Mouse (Mus musculus): ENCODE measurements around the gene Adpgk. TPM values are rescaled to one million over a fixed set of nuclear protein-coding genes. Genes with fewer than 3 reads are reported as not detected.

The Adpgk gene
- polyA plus RNA-seq, 1 experiment: 13.8 TPM

DNA sequence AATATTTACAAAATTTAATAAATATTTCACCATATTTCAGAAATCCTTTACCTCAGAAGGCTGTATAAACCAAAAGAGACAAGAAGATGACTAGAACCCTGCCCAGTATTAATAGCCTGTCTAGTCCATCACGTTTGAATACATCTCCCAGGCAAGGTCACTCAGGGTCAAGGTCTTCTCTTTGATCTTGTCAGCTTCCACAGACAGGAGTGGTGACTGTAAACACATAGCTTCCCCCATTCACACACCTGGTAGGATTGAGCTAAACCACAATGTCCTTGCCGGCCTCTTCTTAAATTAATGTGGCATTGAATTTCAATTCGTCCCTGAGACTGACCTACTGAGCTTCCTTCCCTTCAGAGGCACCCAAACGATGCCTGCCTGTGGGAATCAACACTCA is 20.3 kb upstream of the Adpgk start:
- TF ChIP-seq CTCF (IDR thresholded peaks at IDR 0.05; ENCODE audit: insufficient read depth, low read length) (no peak), POLR2A (IDR thresholded peaks at IDR 0.05; ENCODE audit: borderline replicate concordance, extremely low read depth, low read depth, low read length) (no peak)
- Histone ChIP-seq H3K4me3 (replicated peaks; ENCODE audit: extremely low read depth, low read depth, low read length) (no peak overlapping the region), H3K4me1 (ENCODE audit: control insufficient read depth, insufficient read depth, low read length) (no peaks in the 10 kb centered on the region)
- WGBS: 24% methylated on average over 4 of the region's 4 CpGs
- DNase-seq: no peak

GRCm38 (mm10) chr9:59271711-59272110 is 19.6 kb upstream of the Adpgk start:
- TF ChIP-seq POLR2A (IDR thresholded peaks at IDR 0.05; ENCODE audit: borderline replicate concordance, extremely low read depth, low read depth, low read length): no peak
- no peak for TF ChIP-seq CTCF (IDR thresholded peaks at IDR 0.05; ENCODE audit: insufficient read depth, low read length)
- Histone ChIP-seq H3K4me1 (ENCODE audit: control insufficient read depth, insufficient read depth, low read length) (no peaks in the 10 kb centered on the region), H3K4me3 (replicated peaks; ENCODE audit: extremely low read depth, low read depth, low read length) (no peak overlapping the region)
- peak; percentile 60 for DNase-seq
- WGBS: 39% methylated on average over 6 of the region's 6 CpGs

DNA sequence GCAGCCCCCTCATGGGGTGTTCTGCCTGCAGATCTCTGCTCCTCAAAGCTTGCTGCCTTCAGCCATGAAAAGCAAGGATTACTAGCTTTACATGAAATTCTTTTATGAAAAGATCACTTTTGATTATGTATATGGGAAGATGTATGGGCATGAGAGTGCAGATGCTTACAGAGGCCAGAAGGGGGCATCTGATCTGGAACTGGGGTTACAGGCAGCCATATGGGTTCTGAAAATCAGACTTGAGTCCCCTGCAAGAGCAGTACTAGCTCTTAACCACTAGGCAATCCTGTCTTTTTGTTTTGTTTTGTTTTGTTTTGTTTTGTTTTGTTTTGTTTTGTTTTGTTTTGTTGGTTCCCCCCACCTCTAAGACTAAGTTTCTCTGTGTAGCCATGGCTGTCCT is 18.2 kb upstream of the Adpgk start:
- TF ChIP-seq POLR2A (IDR thresholded peaks at IDR 0.05; ENCODE audit: borderline replicate concordance, extremely low read depth, low read depth, low read length) (no peak), CTCF (IDR thresholded peaks at IDR 0.05; ENCODE audit: insufficient read depth, low read length) (no peak)
- no peak overlapping the region for H3K4me3 ChIP-seq (replicated peaks; ENCODE audit: extremely low read depth, low read depth, low read length)
- no peaks in the 10 kb centered on the region for H3K4me1 ChIP-seq (ENCODE audit: control insufficient read depth, insufficient read depth, low read length)
- no peak for DNase-seq

- no peak for DNase-seq
- Histone ChIP-seq H3K4me1 (ENCODE audit: control insufficient read depth, insufficient read depth, low read length) (no peaks in the 10 kb centered on the region), H3K4me3 (replicated peaks; ENCODE audit: extremely low read depth, low read depth, low read length) (no peak overlapping the region)
- WGBS: 85% methylated on average over 19 of the region's 19 CpGs
- no peak for TF ChIP-seq CTCF (IDR thresholded peaks at IDR 0.05; ENCODE audit: insufficient read depth, low read length)
- no peak for TF ChIP-seq POLR2A (IDR thresholded peaks at IDR 0.05; ENCODE audit: borderline replicate concordance, extremely low read depth, low read depth, low read length)
Measured at GRCm38 (mm10) chr9:59274846-59275455, 16.4 kb upstream of the Adpgk start.

DNA sequence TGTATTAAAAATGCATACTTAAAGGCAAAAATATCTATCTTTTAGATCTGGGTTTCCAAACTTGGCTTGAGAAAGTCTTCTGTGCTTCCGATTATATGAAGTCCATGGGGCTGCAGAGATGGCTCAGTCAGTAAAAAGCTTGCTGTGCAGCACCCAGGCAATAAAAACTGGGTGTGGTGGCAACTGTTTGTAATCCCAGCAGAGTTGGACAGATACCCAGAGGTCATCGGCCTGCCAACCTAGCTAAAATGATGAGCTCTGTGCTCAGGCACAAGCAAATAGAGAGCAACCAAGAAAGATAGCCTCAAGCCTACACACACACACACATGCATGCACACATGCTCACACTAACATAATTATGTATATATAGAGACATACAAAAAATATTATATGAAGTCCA is 13.2 kb upstream of the Adpgk start:
- Histone ChIP-seq H3K4me1 (ENCODE audit: control insufficient read depth, insufficient read depth, low read length) (no peaks in the 10 kb centered on the region; the same call in 1 of the 2 replicates), H3K4me3 (replicated peaks; ENCODE audit: extremely low read depth, low read depth, low read length) (no peak overlapping the region)
- DNase-seq: no peak
- WGBS: 84% methylated on average over 2 of the region's 2 CpGs
- no peak for TF ChIP-seq POLR2A (IDR thresholded peaks at IDR 0.05; ENCODE audit: borderline replicate concordance, extremely low read depth, low read depth, low read length)
- no peak for TF ChIP-seq CTCF (IDR thresholded peaks at IDR 0.05; ENCODE audit: insufficient read depth, low read length)

GRCm38 (mm10) chr9:59278694-59279093 is 12.7 kb upstream of the Adpgk start:
- TF ChIP-seq POLR2A (IDR thresholded peaks at IDR 0.05; ENCODE audit: borderline replicate concordance, extremely low read depth, low read depth, low read length): no peak
- TF ChIP-seq CTCF (IDR thresholded peaks at IDR 0.05; ENCODE audit: insufficient read depth, low read length): no peak
- WGBS: 56% methylated on average over 5 of the region's 5 CpGs
- Histone ChIP-seq H3K4me3 (replicated peaks; ENCODE audit: extremely low read depth, low read depth, low read length) (no peak overlapping the region), H3K4me1 (ENCODE audit: control insufficient read depth, insufficient read depth, low read length) (no peaks in the 10 kb centered on the region; the same call in 1 of the 2 replicates)
- no peak for DNase-seq

- WGBS: 78% methylated on average over 5 of the region's 5 CpGs
- Histone ChIP-seq H3K4me3 (replicated peaks; ENCODE audit: extremely low read depth, low read depth, low read length) (no peak overlapping the region), H3K4me1 (ENCODE audit: control insufficient read depth, insufficient read depth, low read length) (no peaks in the 10 kb centered on the region; the same call in 1 of the 2 replicates)
- no peak for DNase-seq
- TF ChIP-seq CTCF (IDR thresholded peaks at IDR 0.05; ENCODE audit: insufficient read depth, low read length): no peak
- TF ChIP-seq POLR2A (IDR thresholded peaks at IDR 0.05; ENCODE audit: borderline replicate concordance, extremely low read depth, low read depth, low read length): no peak
Measured at GRCm38 (mm10) chr9:59280888-59281287, 10.5 kb upstream of the Adpgk start.

DNA sequence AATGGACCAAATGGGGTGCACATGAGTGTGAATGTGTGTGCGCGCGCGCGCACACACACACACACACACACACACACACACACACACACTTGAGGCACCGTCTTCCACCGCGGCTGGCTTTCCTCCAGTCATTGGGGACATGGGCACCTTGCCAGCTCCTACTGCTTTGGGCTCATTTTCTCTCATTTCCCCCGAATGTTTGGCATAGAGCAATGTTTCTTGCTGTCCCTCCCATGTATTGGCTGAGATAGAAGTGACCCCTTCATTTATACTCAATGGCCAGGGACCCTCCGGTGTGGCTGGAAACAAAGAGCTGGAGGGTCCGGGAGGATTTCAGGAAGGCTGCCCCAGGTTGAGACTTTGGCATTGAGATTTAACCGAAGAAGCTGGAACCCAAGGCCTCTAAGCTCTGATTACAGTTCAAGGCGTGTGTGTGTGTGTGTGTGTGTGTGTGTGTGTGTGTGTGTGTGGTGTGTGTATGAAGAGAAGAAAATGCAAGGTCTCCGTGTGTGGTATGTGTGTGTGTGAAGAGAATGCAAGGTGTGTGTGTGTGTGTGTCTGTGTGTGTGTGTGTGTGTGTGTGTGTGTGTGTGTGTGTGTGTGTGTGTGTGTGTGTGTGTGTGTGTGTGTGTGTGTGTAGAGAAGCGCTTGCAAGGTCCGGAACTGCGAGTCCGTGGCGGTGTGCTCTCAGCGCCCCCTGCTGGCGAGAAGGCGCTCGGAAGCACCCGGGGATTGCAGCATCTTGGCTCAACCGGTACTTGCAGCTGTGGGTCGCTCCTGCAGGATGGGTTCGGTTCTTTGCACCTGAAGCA is 9.3 kb upstream of the Adpgk start:
- Histone ChIP-seq H3K4me1 (ENCODE audit: control insufficient read depth, insufficient read depth, low read length) (no peaks in the 10 kb centered on the region; the same call in 1 of the 2 replicates), H3K4me3 (replicated peaks; ENCODE audit: extremely low read depth, low read depth, low read length) (no peak overlapping the region)
- TF ChIP-seq CTCF (IDR thresholded peaks at IDR 0.05; ENCODE audit: insufficient read depth, low read length) (peak; percentile 65), POLR2A (IDR thresholded peaks at IDR 0.05; ENCODE audit: borderline replicate concordance, extremely low read depth, low read depth, low read length) (no peak)
- WGBS: 42% methylated on average over 17 of the region's 27 CpGs
- peak; percentile 71 for DNase-seq

DNA sequence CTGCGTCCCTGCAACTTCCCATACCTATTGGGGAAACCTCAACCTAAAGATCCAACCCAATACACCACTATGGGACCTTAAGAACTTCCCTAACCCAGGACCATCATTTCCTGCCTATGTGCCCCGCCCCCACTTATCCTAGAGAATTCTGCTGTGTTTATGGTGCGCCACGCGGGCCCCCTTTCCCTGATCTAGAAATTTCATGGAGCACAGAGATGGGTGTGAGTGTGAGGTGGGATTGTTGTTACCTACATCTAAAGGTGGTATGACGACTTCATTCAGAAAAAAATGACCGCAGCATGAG is 8.7 kb upstream of the Adpgk start:
- Histone ChIP-seq H3K4me3 (replicated peaks; ENCODE audit: extremely low read depth, low read depth, low read length) (no peak overlapping the region), H3K4me1 (ENCODE audit: control insufficient read depth, insufficient read depth, low read length) (no peaks in the 10 kb centered on the region; the same call in 1 of the 2 replicates)
- TF ChIP-seq POLR2A (IDR thresholded peaks at IDR 0.05; ENCODE audit: borderline replicate concordance, extremely low read depth, low read depth, low read length) (no peak), CTCF (IDR thresholded peaks at IDR 0.05; ENCODE audit: insufficient read depth, low read length) (no peak)
- WGBS: 35% methylated on average over 7 of the region's 7 CpGs
- no peak for DNase-seq

GRCm38 (mm10) chr9:59285614-59286013 is 5.7 kb upstream of the Adpgk start:
- 70% methylated on average over 6 of the region's 6 CpGs for WGBS
- no peak overlapping the region for H3K4me3 ChIP-seq (replicated peaks; ENCODE audit: extremely low read depth, low read depth, low read length)
- H3K4me1 ChIP-seq (ENCODE audit: control insufficient read depth, insufficient read depth, low read length): no peaks in the 10 kb centered on the region; the same call in 1 of the 2 replicates
- no peak for DNase-seq
- TF ChIP-seq CTCF (IDR thresholded peaks at IDR 0.05; ENCODE audit: insufficient read depth, low read length) (no peak), POLR2A (IDR thresholded peaks at IDR 0.05; ENCODE audit: borderline replicate concordance, extremely low read depth, low read depth, low read length) (no peak)
